Mouse (Mus musculus) kidney, embryonic 14.5 days (tissue): ENCODE measurements around the gene Glod5. TPM values are rescaled to one million over a fixed set of nuclear protein-coding genes. Genes with fewer than 3 reads are reported as not detected.

Source experiments
- ATAC-seq: fragments of 200-750 bp; cut with Nextera tagmentation; 2 replicates; pipeline ENCODE4 v1.8.0; 2017; ENCODE audit warnings: moderate number of reproducible peaks, mild to moderate bottlenecking, moderate TSS enrichment, moderate library complexity; ENCODE audit not compliant: low FRiP score, low TSS enrichment
- H3K27ac ChIP-seq: fragments of 300-500 bp; sonication (generic); 2 replicates; pipeline ENCODE4 v1.5.1; 2014; ENCODE audit warnings: low read depth, mild to moderate bottlenecking, low read length, moderate library complexity, mixed read lengths
- H3K27me3 ChIP-seq: fragments of 300-500 bp; sonication (generic); 2 replicates; pipeline ENCODE4 v1.6.1; 2014; ENCODE audit warnings: mild to moderate bottlenecking, low read length; ENCODE audit not compliant: control insufficient read depth, insufficient read depth
- H3K36me3 ChIP-seq: fragments of 300-500 bp; sonication (generic); 2 replicates; pipeline ENCODE4 v1.6.1; 2014; ENCODE audit warnings: low read length, mixed read lengths; ENCODE audit not compliant: control insufficient read depth, insufficient read depth
- H3K4me1 ChIP-seq: fragments of 300-500 bp; sonication (generic); 2 replicates; pipeline ENCODE4 v1.6.1; 2014; ENCODE audit warnings: low read length, mixed read lengths; ENCODE audit not compliant: control insufficient read depth, insufficient read depth
- H3K4me2 ChIP-seq: fragments of 300-500 bp; sonication (generic); replicated peaks from 2 replicates; pipeline ENCODE4 v1.6.1; 2014; ENCODE audit warnings: low read depth, mild to moderate bottlenecking, low read length
- H3K4me3 ChIP-seq: fragments of 300-500 bp; sonication (generic); 2 replicates; pipeline ENCODE4 v1.5.1; 2014; ENCODE audit warnings: mild to moderate bottlenecking, low read length
- H3K9ac ChIP-seq: fragments of 300-500 bp; sonication (generic); 2 replicates; pipeline ENCODE4 v1.6.1; 2014; ENCODE audit warnings: low read depth, mild to moderate bottlenecking, low read length, moderate library complexity
- H3K9me3 ChIP-seq: fragments of 300-500 bp; sonication (generic); 2 replicates; pipeline ENCODE4 v1.6.1; 2016; ENCODE audit warnings: low read length; ENCODE audit not compliant: control insufficient read depth
- WGBS: fragments of 180-500 bp; shearing (Covaris S2); extraction: QIAGEN DNeasy Blood & Tissue Kit; methylation state at CpG from one replicate; pipeline ENCODE4 v1.1.7; 2014; 5-methylcytosine and 5-hydroxymethylcytosine counted together
- polyA plus RNA-seq: library from polyadenylated mRNA; unstranded; fragments of >200 nt; fragmentation: Nextera tagmentation; extraction: Ambion mirVana; gene quantifications from 2 replicates; pipeline ENCODE4 v1.2.1, GENCODE M21; 2014

Gene Glod5
- polyA plus RNA-seq, 1 experiment from 2014 or later, result not detected

DNA sequence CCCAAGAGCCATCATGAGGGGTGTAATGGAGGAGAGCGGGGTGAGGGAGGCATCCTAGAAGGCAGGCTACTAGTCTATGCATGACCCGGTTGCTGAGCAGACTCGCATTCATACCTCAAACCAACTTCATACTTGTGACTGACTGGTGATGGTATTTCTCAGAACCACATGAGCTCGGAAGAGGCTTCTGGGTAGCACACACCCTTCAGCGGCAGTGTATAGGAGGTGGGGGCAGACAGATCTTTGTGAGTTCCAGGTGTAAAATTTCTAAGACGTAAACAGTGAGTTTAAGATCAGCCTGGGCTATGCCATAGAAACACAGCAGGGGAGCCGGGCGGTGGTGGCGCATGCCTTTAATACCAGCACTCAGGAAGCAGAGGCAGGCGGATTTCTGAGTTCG is 40.4 kb downstream of the Glod5 start, which contains the start of gene Gata1:
Gata1 (minus strand) TSS at position 180 of the 400 bp plus-strand sequence.
- no peaks in the 10 kb centered on the region for H3K4me1 ChIP-seq
- no peaks in the 10 kb centered on the region for H3K27me3 ChIP-seq
- WGBS, result 91% methylated on average over 11 of the region's 11 CpGs
- no peaks in the 10 kb centered on the region for H3K9me3 ChIP-seq
- H3K36me3 ChIP-seq, result no peaks in the 10 kb centered on the region
- no peak within 1 kb of the TSS for H3K9ac ChIP-seq
- H3K27ac ChIP-seq, result no peak within 1 kb of the TSS
- H3K4me2 ChIP-seq, result no peak within 1 kb of the TSS
- no peak within 1 kb of the TSS for H3K4me3 ChIP-seq
- no peak for ATAC-seq

DNA sequence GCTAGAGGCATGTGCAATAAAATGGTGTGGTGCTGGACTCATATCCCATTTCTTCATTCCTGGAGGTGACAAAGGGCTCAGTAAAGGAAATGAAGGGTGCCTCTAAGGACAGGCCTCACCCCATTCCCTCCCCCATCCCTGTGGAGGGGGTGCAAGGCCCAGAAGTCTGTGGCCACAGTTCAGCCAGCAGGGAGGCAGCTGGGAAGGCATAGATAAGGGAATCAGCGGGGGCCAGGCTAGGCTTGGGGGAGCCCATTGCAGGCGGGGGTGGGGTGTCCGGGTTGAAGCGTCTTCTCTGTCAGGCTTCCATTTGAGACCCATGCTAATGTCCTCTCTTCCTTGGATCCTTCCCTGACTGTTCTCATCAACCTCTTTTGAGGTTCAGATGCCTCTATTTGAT is 47.0 kb downstream of the Glod5 start:
- Histone ChIP-seq H3K27me3 (no peaks in the 10 kb centered on the region), H3K4me3 (no peak overlapping the region), H3K9ac (no peak overlapping the region), H3K4me1 (no peaks in the 10 kb centered on the region), H3K9me3 (no peaks in the 10 kb centered on the region), H3K36me3 (no peaks in the 10 kb centered on the region), H3K27ac (no peak overlapping the region), H3K4me2 (no peak overlapping the region)
- ATAC-seq, result no peak
- WGBS, result 77% methylated on average over 4 of the region's 4 CpGs

DNA sequence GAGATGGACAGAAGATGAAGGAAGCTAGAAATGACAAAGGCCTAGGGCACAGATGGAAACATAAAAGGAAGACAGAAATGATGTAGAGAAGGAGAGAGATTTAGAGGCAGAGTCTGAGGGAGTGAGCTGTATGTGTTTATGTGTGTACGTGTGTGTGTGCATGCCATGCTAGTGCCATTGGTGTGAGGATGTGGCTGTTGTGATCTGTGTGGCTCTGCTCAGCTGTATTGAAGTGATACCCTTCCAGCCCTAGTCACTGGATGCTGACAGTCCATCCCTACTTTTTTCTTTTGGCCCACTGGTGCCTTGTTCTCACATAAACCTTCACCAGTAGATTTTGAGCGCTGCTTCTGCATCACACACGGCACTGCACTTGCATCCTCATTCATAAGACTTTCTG is 49.4 kb downstream of the Glod5 start:
- Histone ChIP-seq H3K4me2 (no peak overlapping the region), H3K36me3 (no peaks in the 10 kb centered on the region), H3K4me3 (no peak overlapping the region), H3K9ac (no peak overlapping the region), H3K9me3 (no peaks in the 10 kb centered on the region), H3K27ac (no peak overlapping the region), H3K4me1 (no peaks in the 10 kb centered on the region), H3K27me3 (no peaks in the 10 kb centered on the region)
- 89% methylated on average over 3 of the region's 3 CpGs for WGBS
- ATAC-seq, result no peak

DNA sequence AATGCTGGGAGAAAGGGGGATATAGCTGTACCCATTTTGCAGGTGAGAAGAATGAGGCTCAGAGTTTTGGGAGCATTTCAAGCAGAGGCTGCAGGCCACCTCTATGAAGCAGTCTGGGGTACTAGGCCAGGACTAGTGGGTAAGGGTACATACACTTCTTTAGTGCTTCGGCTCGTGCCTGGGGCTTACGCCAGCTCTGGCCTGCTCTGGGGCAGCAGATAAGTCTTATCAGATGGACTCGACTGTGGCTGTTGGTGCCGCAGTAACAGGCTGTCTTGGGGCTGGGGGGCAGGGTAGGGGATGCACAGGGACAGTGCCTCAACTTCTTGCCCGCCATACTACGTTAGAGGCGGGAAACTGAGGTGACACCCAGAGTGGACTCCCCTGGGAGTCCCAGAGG is 50.1 kb downstream of the Glod5 start:
- no peaks in the 10 kb centered on the region for H3K27me3 ChIP-seq
- 83% methylated on average over 8 of the region's 8 CpGs for WGBS
- ATAC-seq, result no peak
- H3K4me1 ChIP-seq, result no peaks in the 10 kb centered on the region
- H3K4me2 ChIP-seq, result no peak overlapping the region
- no peaks in the 10 kb centered on the region for H3K36me3 ChIP-seq
- H3K9ac ChIP-seq, result no peak overlapping the region
- H3K27ac ChIP-seq, result no peak overlapping the region
- no peaks in the 10 kb centered on the region for H3K9me3 ChIP-seq
- H3K4me3 ChIP-seq, result no peak overlapping the region

DNA sequence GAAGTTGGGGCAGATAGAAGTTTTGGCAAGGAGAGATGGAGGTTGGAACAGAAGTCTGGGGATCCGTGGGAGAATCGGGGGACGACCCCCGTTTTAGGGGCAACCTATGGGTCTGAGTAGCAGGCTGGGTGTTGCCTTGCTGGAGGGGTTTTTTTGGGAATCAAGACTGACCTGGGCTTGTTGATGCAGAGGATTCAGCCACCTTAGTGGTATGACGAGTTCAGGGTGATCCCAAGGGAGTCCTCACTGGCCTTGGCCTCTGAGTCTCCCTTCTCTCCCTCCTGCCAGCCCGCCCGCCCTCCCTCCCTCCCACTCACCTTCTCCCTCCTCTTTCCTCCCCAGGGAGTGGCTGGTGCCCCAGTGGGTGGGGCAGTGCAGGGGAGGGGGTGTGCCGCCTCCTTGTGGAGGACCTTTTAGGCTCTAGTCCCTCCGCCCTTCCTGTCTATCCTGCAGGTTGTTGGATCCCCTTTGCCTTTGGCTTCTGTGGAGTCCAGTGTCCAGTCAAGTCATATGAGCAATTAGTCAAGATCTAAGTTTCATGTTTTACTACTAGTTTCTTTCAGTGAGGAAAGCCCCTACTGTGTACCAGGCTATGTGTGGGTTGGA is 50.6 kb downstream of the Glod5 start:
- H3K4me2 ChIP-seq, result no peak overlapping the region
- ATAC-seq, result no peak
- no peaks in the 10 kb centered on the region for H3K9me3 ChIP-seq
- no peak overlapping the region for H3K9ac ChIP-seq
- no peak overlapping the region for H3K27ac ChIP-seq
- no peaks in the 10 kb centered on the region for H3K27me3 ChIP-seq
- H3K36me3 ChIP-seq, result no peaks in the 10 kb centered on the region
- H3K4me1 ChIP-seq, result no peaks in the 10 kb centered on the region
- 78% methylated on average over 8 of the region's 9 CpGs for WGBS
- no peak overlapping the region for H3K4me3 ChIP-seq

DNA sequence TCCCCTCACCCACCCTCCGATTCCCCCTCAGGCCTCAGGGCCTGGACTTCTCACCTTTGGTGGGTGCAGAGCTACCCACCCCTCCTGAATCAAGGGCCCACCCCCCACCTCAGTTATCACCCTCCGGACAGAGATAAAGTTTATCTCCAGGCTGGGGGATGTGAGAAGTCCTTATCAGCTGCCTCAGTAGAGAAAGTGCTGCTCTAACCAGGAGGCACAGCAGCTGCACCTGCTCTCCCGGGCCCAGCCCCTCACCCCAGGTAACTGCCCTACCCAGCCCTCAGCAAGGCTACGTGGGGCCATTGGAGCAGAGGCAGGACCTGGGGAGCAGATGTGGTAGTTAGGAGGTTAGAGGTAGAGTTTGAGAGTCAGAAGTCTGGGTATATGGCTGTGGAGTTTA is 52.1 kb downstream of the Glod5 start:
- Histone ChIP-seq H3K9ac (no peak overlapping the region), H3K27me3 (no peaks in the 10 kb centered on the region), H3K4me2 (no peak overlapping the region), H3K36me3 (no peaks in the 10 kb centered on the region), H3K9me3 (no peaks in the 10 kb centered on the region), H3K4me3 (no peak overlapping the region), H3K4me1 (no peaks in the 10 kb centered on the region), H3K27ac (no peak overlapping the region)
- no peak for ATAC-seq
- WGBS, result 75% methylated on average over 4 of the region's 4 CpGs

DNA sequence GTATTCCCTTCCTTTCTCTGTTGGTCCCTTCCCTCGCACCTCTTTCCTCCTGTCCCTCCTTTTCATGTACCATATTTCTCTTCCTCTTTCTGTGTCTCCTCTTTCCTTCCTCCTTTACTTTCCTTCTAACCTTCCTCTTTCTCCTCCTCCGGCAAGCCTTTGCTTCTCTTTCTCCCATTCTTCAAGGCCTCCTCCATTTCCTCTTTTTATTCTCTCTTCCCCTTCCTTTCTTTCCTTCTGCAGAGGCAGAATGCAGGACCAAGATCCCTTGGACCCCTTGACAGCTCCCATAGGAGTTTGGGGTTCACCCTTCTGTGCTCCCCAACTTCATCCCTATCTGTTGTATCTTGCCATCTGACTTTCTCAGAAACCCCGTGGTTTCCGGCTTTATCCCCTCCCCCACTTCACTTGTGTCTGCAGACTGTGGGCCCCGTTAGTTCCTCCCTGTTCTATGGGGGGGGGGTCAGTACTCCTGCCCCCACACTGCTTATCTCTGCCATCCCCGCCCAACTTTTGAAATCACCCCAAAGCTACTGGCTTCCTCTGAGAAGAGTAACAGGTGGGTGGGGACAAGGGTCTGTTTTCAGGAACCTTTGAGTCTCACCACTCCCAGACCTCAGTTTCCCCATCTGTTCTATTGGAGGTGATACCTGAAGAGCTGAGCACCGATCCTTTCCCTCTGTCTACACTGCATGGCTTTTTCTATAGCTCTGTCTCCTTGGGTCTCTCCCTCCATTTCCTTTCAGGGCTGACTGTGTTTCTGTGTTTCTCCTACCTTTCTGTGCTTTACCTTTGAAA is 54.3 kb downstream of the Glod5 start:
- ATAC-seq, result no peak
- 72% methylated on average over 7 of the region's 7 CpGs for WGBS

DNA sequence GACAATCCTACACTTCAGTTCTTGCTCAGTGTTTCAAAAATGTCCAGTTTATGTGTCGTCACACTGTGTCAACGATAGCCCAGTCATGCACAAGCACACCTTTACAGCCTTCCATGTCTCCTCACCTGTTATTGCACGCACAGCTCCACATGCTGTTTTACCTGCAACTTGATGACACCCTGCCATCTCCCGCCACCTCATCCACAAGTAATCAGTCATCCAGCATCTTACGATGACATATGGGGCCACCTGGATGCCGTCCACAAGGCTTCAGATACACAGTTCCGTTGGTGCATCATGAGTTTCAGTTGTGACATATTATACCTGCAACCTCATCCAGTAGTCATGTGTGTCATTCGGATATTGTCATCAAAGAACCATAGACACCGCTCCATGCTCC is 59.4 kb downstream of the Glod5 start:
- ATAC-seq, result no peak
- whole genome bisulfite sequencing, result 89% methylated on average over 9 of the region's 9 CpGs
- Histone ChIP-seq H3K27ac (no peak overlapping the region), H3K4me2 (no peak overlapping the region), H3K9me3 (no peaks in the 10 kb centered on the region), H3K4me1 (no peaks in the 10 kb centered on the region), H3K9ac (no peak overlapping the region), H3K4me3 (no peak overlapping the region), H3K27me3 (no peaks in the 10 kb centered on the region), H3K36me3 (no peaks in the 10 kb centered on the region)

More for the DNA sequence above, 54.3 kb downstream of the Glod5 start:
- Histone ChIP-seq H3K27ac (no peak overlapping the region), H3K27me3 (no peaks in the 10 kb centered on the region), H3K36me3 (no peaks in the 10 kb centered on the region), H3K9ac (no peak overlapping the region), H3K4me1 (no peaks in the 10 kb centered on the region), H3K4me3 (no peak overlapping the region), H3K4me2 (no peak overlapping the region), H3K9me3 (no peaks in the 10 kb centered on the region)
